Mouse (Mus musculus) ES-E14 (cell line): Measurements from ENCODE around the gene Creb3l2.

Source experiments
- HCFC1 ChIP-seq: IDR thresholded peaks from 2 replicates; pipeline ENCODE4 v1.6.1; 2012; ENCODE audit warnings: low read length, inconsistent platforms, borderline replicate concordance; ENCODE audit not compliant: insufficient read depth
- MAFK ChIP-seq: IDR thresholded peaks from 2 replicates; pipeline ENCODE4 v1.6.1; 2014; ENCODE audit warnings: mild to moderate bottlenecking, low read depth, low read length, inconsistent platforms; ENCODE audit not compliant: insufficient read depth
- ZNF384 ChIP-seq: IDR thresholded peaks from 2 replicates; pipeline ENCODE4 v1.6.1; 2012; ENCODE audit warnings: low read depth, low read length, inconsistent platforms

DNA sequence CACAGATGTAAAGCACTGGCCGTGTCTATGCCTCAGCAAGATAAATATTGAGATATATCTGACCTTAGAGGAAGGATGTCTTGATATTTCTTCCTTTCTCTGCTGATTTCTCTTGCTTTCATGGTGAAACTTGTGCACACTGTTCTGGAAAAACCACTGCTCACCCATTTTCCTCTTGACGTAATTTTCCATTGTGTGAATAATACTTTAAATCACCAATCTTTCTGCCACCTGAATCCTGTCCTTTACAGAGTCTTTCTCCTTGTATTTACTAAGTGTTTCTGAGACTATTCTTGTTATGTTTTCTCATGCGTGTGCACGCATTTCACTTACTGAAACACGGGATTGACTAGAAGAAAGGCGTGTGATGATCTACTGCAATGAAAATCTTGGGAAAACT, 18.7 kb upstream of the Creb3l2 start:
- TF ChIP-seq HCFC1 (no peak), ZNF384 (no peak), MAFK (no peak)
